Mouse (Mus musculus) c-Kit-negative CD71-positive TER-119-positive erythroid progenitor cells, embryonic 14.5 days (primary cell): ENCODE measurements around the gene Tedc1.

Experiments used
- DNase-seq: peaks from one replicate; pipeline ENCODE4 v3.0.0-alpha.2; 2013; ENCODE audit warnings: low read depth, low spot score

The Tedc1 gene

DNA sequence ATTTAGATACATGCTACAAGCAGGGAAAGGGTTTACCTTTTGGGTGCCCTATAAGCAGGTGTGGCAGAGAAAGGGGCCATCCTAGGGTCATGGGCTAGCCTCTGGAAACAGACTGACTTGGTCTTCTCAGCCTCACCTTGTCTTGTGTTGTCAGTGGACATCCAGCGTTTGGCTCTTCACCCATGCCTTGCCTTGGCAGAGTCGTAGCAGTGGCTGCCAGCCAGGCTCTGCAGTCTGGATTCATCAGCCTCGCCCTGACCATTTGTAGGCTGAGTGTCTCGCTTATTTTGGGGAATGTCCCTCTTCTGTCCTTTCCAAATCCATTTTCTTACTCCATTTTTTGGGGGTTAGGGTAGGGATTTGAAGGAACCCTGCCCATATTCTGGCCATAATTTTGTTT lies 45.1 kb downstream of the Tedc1 start:
- no peak for DNase-seq

GRCm38 (mm10) chr12:113202008-113202407 lies 45.8 kb downstream of the Tedc1 start:
- DNase-seq = no peak

DNA sequence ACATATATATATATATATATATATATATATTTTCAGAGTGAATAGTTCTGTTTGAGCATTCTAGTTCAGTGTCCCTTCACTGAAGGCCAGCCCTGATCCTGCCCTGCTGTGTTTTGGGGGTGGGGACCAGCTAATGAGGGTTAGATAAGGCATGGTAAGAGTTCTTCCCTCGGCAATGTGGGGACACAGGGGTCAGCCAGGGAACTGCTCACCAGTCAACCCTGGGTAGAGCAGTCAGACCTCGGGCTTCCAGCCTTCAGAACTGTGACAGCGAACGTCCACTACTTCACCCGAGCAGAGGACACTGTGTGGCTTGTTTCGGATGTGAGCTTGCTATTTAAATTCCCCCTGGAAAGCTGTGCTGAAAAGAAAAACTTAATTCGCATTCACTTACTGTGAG lies 47.3 kb downstream of the Tedc1 start:
- no peak for DNase-seq

DNA sequence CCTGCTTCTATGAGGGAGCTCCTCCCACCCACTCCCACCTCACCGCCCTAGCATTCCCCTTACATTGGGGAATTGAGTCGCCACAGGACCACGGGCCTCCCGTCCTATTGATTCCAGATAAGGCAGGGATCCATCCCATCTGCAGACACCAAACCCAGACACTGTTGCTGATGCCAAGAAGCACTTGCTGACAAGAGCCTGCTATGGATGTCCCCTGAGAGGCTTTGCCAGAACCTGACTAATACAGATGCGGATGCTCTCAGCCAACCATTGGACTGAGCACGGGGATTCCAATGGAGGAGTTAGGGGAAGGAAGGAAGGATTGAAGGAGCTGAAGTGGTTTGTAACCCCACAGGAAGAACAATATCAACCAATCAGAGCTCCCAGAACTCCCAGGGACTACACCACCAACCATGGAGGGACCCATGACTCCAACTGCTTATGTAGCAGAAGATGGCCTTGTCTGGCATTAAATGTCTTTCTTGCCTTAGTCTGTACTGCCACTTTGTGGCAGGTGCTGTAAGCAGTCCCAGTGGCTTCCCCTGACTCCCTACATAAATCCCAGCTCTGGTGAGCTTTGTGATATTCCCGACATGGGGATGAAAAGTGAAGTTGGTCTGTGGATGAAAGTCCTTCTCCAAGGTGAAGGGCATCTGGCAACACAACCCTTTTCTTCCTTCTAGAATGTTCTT lies 49.2 kb downstream of the Tedc1 start:
- no peak for DNase-seq

GRCm38 (mm10) chr12:113207737-113208136 lies 51.5 kb downstream of the Tedc1 start:
- no peak for DNase-seq

- DNase-seq = no peak
Observed at GRCm38 (mm10) chr12:113210586-113211378, 54.6 kb downstream of the Tedc1 start.

- DNase-seq = no peak
Observed at GRCm38 (mm10) chr12:113211772-113212171, 55.6 kb downstream of the Tedc1 start.

DNA sequence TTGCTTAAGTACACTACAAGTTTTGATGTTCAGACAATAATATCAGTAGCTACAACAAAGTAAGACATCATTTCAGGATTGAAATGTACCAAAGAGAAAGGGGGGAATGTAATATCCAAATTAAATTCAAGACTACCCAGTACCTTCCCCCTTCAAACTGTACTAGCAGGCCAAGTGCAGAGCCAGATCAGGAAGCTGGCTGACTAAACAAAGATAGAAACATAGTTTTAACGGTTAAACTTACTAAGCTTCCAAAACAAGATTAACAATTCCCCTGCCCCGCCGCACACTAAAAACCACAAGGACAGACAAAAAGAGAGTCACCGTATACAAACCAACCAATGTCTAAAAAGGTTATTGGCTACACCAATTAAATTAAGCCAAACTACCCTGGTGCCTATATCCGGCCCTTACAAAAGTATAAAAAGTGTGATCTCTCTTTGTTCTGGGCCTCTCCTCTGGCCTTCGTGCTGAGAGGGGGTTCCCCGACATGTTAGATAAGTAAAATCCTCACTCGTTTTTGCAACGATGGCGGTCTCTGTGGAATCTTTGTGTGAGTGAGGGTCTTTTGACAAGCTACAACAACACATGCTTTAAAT lies 56.2 kb downstream of the Tedc1 start:
- no peak for DNase-seq

DNA sequence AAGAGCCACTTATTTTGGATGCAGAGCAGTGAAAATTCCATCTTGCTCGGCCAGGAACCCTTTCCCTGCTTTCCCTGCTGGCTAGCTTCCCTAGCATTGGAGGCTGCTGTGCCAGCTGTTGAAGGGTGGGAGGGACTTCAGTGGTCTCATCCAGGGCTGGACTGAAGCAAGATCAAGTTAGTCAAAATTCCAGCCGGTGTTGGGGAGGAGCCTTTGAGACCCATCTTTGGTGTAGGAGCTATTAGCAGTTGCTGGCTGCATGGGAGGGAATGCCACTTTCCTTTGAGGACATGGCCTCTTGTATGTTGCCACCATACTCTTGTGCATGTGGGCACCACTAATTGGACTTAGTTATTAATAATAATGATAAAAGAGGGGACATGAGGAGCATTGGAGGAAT lies 57.0 kb downstream of the Tedc1 start:
- DNase-seq = no peak

DNA sequence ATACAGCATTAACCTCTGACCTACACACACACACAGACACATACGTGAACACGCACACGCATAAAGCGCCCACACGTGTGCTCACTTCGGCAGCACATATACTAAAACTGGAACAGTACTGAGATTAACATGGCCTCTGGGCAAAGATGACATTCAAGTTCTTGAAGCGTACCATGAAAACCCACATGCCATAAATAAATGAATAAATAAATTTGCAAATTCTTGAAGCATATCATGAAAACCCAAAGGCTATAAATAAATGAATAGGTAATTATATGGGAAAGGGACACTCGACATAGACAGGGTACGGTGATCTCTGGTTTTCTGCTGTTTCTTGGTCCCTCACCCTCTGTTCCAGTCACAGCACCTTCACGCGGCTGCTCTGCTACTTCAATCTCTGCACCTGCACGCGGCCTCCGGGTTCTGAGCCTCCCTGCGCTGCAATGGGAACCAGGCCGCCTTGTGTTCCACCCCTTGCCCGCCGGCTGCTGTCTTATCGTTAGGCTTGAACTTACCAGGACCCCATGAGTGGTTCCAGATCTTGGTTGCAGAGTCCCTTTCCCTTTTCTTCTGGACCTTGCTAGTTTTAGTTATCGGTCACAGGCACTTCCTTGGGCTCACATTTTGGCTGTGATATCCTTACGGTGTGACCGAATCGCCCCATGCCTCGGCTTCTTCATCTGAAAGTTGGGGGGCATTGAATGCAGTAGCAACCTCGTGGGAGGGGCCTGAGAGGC lies 58.0 kb downstream of the Tedc1 start:
- no peak for DNase-seq

DNA sequence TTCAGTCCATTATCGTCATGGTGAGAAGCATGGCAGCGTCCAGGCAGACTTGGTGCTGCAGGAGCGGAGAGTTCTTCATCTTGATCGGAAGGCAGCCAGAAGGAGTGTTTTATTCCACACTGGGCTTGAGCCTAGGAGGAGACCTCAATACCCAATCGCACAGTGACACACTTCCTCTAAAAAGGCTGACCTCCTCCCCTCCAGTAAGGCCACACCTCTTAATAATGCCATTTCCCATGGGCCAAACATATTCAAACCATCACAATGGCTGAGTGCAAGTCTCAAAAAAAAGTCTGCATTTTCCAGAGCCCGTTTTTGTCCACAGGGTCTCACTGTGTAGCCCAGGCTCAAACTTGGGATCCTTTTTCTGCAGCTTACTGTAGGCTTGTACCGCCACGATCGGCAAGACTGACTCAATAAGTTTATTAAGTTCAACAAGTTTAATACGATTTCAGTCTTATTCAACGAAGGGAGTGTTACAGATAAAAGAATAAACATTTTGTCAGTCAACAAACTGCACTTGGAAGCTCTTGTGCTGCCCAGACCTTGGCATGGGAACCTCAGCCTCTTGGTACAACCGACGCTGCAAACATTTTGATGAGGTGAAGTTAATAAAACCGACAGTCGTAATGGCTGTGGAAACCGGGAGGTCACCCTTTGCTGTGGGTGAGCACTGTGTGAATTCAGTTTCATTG lies 58.9 kb downstream of the Tedc1 start:
- DNase-seq = no peak
